Mouse (Mus musculus) left cerebral cortex, postnatal 10 days (tissue): ENCODE measurements around the gene Slc9a2. TPM values are rescaled to one million over a fixed set of nuclear protein-coding genes. Genes with fewer than 3 reads are reported as not detected.
A peak's percentile ranks its signal among the peaks of the same experiment; 100 is the strongest.
"Not testable (repeated sequence)": the region's sequence is repeated elsewhere in the genome, so short reads cannot be mapped to it uniquely, and the experiment has no call there.

Experiments used
- DNase-seq, 2 experiments: peaks; one replicate each; pipeline ENCODE4 v3.0.0; 2021 to 2022; ENCODE audit warnings: low spot score in 2 of 2, mixed read lengths in 1 of 2; ENCODE audit errors: extremely low spot score in 1 of 2
- intact Hi-C: fragments of 180-260 bp; cut with DNase I; formaldehyde crosslinking; loops from one replicate; pipeline ENCODE4 v1.15.1; 2025
- total RNA-seq, 2 experiments: library from RNA; stranded (reverse); gene quantifications; 2 replicates each; pipeline ENCODE4 v1.2.3; 2021

The Slc9a2 gene
- 1 to 10 TPM; 2.8 to 3.6 TPM for total RNA-seq

- intact Hi-C loops, result no loop called here
- no peak for DNase-seq
Measured at GRCm38 (mm10) chr1:40680067-40680867, at the start of gene Slc9a2. TSS of gene Slc9a2 (plus strand) at chr1:40680574.

DNA sequence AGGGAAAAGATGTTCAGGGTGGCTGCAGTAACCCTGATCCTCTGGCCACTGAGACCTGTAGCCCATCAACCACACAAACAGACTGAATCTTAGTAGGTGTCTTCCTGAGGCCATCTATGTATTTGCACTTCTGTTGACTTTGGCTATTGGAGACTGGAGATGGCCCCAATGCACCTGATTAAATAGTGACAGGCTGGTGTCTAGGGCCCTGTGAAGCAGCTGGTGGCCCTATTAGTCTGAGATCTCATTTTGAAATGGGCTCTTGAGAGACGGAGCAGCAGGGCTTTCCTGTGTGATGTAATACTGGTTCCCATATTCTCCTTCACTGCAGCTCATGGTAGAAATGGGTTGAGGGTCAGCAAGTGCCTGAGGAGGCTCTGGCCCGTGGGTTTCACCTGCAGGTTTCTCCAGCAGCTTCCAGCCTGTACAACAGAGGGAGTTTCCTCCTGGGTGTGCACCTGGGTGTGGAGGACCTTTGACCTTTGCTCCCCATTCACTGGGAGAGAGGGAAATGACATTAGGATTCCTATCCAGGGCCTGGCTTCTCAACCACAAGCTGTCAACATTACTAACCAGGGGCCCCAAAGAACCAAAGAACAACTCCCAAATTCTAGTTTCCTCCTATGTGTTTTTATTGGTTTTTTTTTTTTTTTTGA is 47.8 kb upstream of the Slc9a2 start:
- intact Hi-C loops, result no loop called here
- no peak for DNase-seq

DNA sequence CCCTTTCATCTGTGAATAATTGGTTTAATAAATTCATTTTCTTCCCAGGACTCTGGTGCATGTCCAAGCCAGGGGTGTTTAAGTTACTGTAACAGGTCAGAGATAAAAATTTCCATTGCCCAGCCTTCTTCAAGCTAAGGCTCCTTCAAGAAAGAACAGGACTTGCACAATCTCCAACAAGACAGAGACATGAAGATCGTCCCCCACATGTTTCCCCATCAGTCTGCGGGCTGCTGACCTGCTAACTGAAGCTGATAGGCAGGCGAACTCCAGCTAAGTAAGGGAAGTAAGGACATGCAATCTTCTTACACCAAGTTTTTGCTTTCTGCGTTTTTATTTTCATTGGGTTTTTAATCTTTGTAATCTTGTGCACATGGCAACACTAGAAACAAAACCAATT is 45.8 kb upstream of the Slc9a2 start:
- intact Hi-C loops, result no loop called here

DNA sequence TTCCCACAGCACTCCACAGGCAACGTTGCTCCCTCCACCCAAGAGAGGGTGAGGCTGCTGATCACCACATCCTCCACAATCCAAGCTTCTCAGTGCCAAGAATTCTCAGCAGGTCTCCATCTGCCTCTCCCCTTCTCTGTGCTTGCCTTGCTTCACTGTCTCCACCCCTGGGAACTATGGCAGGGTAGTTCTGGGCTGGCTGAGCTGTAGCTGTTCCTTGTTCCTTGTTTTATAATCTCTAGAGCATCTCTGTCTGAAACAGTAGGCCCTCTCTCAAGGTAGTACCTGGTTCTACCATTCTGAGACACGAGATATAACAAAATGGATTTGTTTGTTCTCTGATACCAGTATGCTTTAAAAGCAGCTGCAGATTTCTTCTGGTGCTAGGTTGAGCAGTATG is 32.1 kb upstream of the Slc9a2 start:
- intact Hi-C loops, result no loop called here
- DNase-seq, result no peak

More for the DNA sequence above, 45.8 kb upstream of the Slc9a2 start:
- DNase-seq, result no peak

DNA sequence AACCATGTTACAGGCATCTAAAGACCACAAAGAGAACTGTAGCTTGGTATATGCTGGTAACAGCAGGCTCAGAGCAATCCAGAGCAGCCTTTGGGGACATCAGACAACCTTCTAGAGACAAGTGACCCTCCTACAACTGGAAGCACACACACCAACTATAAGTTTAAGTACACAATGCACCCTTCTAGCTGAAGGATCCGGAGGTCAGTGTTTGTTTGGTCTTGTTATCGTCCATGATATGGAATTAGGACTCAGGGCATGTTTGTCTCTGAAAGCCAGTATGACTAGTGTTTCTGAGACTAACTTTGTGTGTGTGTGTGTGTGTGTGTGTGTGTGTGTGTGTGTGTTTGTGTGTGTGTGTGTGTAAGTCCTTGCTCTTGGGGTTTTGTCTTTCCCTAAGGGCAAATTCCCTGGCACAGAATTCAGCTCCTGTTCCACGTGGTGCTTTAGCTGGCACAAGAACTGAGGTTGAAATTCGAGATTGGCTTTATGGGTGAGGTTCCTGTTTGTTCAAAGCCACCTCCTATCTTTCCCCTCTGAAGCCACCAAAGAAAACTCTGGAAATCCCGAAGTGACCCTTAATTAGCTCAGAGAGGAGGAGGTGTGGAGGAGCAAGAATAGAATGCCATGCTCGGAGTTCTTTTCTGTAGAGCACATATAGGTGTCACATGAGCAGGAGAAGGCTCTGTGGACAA is 29.4 kb upstream of the Slc9a2 start:
- intact Hi-C loops, result loop anchor here (10.0 kb wide), 1 partner anchor 276 kb away; no protein-coding TSS in a partner anchor
- DNase-seq, result no peak

DNA sequence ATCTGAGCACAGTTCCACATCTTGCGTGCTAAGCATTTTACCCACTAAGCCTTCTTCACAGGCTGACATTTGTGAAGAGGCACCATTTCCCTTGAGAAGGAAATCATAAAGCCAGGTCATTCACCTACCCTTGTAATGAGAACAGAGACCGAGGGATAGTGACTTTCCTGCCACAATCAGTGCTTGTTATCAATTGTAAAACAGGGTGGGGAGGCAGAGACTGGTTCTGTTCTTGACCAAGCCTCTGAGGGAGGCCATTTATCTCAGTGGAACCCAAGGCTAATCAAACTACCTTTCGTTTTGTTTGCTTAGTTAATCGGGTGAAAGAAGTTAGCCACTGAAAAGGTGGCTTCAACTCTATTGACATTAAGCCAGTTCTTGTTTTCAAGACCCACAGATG is 23.3 kb upstream of the Slc9a2 start:
- intact Hi-C loops, result loop anchor here (5.0 to 10.0 kb wide), 2 partner anchors 80 to 282 kb away; no protein-coding TSS in a partner anchor
- no peak for DNase-seq

DNA sequence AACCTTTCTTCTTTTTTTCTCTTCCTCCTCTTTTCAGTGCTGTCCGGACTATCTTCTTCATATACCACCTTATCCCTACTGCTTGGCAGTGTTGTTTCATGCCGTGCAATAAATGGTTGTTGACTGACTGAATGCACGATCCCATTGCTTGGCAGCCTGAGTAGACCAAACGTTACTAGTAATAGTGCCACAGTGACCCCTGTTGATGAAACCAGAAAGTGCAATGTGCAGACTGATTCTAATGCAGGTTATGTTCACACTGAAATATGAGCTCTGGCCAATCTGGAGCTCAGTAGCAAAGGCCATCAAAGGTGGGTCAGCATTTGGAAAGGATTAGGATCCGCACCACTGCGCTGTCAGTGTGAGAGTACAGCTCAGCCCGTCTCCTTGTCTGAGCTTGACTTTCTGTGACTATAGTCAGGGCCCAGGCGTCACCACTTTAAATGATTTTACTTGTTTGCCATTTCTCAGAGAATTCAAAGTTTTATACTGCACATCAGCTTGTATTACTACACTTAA is 22.3 kb upstream of the Slc9a2 start:
- peak; percentile 46 to 60 for DNase-seq
- intact Hi-C loops, result loop anchor here (5.0 to 10.0 kb wide), 2 partner anchors 81 to 283 kb away; no protein-coding TSS in a partner anchor

GRCm38 (mm10) chr1:40659017-40659416 is 21.4 kb upstream of the Slc9a2 start:
- no peak for DNase-seq
- intact Hi-C loops, result loop anchor here (5.0 to 10.0 kb wide), 2 partner anchors 82 to 284 kb away; no protein-coding TSS in a partner anchor

DNA sequence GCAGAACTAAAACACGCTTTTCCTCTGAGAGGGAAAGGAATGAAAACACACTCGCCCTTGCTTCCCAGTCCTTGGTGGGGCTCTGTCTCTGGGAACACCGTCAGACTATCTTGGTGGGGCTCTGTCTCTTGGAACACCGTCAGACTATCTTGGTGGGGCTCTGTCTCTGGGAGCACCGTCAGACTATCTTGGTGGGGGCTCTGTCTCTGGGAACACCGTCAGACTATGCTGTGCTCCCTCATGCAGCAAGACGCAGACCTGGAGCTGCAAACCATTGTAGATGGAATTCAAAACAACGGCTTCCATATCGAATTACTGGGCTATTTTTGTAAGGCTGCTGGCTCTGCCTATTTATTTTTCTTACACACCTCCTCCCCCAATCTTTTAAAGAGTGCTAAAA is 20.9 kb upstream of the Slc9a2 start:
- intact Hi-C loops, result loop anchor here (5.0 to 10.0 kb wide), 2 partner anchors 82 to 285 kb away; no protein-coding TSS in a partner anchor
- DNase-seq, result no peak

DNA sequence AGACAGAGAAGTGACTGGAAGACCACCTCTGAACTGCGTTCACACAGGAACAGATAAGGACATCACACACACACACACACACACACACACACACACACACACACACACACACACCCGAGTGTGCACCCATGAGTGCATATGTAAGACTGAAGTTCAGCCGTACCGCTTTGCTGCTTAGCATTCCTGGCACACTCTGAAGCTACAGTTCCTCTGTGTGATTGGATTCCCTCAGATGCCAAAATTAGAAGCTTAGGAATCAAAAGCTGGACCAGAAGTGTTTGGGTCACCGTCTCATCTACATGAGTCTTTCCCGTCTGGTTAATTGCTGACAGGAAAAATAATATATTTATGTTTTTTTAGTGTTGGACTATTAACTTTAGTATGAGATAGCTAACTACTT is 19.5 kb upstream of the Slc9a2 start:
- intact Hi-C loops, result no loop called here
- no peak for DNase-seq

GRCm38 (mm10) chr1:40665401-40666370 is 14.7 kb upstream of the Slc9a2 start:
- intact Hi-C loops, result no loop called here
- DNase-seq, result no peak

DNA sequence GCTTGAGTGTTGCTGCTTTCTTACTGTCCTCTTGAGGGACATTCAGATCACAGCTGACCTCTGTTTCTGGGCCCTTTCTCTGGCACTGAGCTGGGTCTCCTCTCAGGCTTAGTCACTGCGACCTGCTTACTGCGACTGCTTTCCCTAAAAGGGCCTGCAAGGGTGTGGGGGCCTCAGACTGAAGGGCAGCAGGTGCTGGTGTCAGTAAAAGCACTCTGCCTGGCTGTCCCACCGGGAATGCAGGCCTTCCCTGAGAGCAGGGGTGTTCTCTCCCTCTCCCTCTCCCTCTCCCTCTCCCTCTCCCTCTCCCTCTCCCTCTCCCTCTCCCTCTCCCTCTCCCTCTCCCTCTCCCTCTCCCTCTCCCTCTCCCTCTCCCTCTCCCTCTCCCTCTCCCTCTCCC is 12.9 kb upstream of the Slc9a2 start:
- DNase-seq, intact Hi-C loops: not testable (repeated sequence)

DNA sequence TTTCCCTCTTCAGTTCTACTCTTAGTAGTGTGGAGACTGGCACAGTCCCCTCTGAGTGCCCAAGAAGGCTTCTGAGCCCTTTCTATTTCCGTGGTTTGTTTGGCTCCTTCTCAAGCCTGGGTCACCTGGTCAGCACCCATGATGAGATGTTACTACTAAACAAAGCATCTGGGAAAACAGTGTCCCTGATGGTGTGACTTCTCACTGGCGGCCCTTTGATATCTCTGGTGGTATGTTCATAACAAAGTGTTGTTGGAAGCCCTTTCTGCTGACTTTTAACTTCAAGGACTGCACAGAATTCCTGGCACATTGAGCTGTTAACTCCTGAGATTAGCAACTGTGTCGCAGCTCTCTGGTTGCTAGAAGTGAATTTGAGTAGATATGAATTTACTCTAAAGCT is 10.3 kb upstream of the Slc9a2 start:
- intact Hi-C loops, result no loop called here
- DNase-seq, result no peak

- no peak for DNase-seq
- intact Hi-C loops, result no loop called here
Measured at GRCm38 (mm10) chr1:40671490-40671889, 8.9 kb upstream of the Slc9a2 start.

DNA sequence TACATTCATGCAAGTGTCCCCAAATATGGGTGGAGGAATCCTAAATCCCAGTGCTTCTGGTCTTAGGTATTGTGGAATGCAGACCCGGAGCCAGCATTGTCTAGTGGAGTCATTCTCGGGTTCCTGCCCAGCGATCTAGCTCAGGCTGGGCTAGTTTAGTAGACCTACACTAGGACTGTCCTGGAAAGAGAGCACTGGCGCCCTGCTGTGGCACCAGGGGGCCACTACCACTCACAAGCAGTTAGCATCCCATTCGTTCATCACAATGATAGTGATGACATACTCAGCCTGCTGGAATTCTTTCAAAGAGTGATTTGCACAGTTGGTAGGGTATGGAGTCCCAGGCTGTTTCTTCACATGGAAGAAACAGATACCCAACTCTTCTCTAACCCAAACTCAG is 3.1 kb upstream of the Slc9a2 start:
- DNase-seq, result no peak
- intact Hi-C loops, result no loop called here

DNA sequence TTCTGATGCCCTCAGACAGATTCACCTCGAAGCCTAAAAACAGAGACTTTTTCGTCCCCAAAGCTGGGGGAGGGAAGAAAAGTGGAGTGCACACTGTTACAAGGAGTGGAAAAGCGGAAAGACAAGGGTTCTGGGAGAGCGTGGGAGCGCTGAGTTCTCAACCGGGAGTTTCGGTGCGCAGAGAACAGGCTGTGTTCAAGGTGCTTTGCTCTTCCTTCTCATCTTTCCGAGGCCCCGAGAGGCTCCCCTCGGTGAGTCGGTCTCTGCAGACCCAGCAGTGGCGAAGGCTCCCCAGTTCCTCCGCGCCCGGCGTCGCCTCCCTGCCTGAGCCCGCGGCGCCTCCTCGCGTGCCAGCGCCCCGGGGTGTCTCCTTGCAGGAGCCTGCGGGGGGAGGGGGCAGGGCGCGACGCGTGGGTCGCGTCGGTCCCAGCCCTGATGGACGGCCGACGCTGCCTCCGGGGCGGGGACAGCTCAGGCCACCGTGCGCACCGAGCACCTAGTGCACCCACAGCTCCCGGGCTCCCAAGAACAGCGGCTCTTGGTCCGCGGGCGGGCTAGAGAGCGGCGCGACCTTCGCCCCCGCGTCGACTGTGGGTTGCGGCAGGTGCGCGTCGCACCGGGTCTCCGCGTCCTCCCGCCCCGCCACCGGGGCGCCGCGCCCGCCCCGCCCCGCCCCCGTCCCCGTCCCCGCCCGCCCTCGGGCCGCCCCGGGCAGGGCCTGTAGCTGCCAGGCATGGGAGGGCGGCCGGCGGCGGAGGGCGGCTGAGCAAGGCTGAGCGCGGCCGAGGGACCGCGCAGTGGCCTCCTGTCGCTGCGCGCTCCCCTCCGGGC is 709 bp downstream of the Slc9a2 start:
- peak; percentile 12 to 69 for DNase-seq
- intact Hi-C loops, result no loop called here
